Mouse (Mus musculus) midbrain, embryonic 16.5 days (tissue): ENCODE measurements at regions not wholly inside any gene's neighbourhood (a gene's known extent, or its start where the extent isn't known, plus 50 kb on each side); places are given as distances from the start of the nearest gene placed in this dataset.

ENCODE experiments used
- ATAC-seq: fragments of 200-750 bp; cut with Nextera tagmentation; 2 replicates; pipeline ENCODE4 v1.8.0; 2017; ENCODE audit warnings: moderate TSS enrichment
- H3K27ac ChIP-seq: fragments of 300-500 bp; sonication (generic); 2 replicates; pipeline ENCODE4 v1.5.1; 2014; ENCODE audit warnings: mild to moderate bottlenecking, low read length, mixed read lengths
- H3K27me3 ChIP-seq: fragments of 300-500 bp; sonication (generic); 2 replicates; pipeline ENCODE4 v1.6.1; 2014; ENCODE audit warnings: low read depth, low read length, mixed read lengths; ENCODE audit not compliant: control insufficient read depth, insufficient read depth
- H3K36me3 ChIP-seq: fragments of 300-500 bp; sonication (generic); 2 replicates; pipeline ENCODE4 v1.6.1; 2014; ENCODE audit warnings: mild to moderate bottlenecking, low read length, moderate library complexity, mixed read lengths; ENCODE audit not compliant: control insufficient read depth, insufficient read depth
- H3K4me1 ChIP-seq: fragments of 300-500 bp; sonication (generic); 2 replicates; pipeline ENCODE4 v1.6.1; 2014; ENCODE audit warnings: mild to moderate bottlenecking, low read length, mixed read lengths; ENCODE audit not compliant: control insufficient read depth, insufficient read depth
- H3K4me2 ChIP-seq: fragments of 300-500 bp; sonication (generic); 2 replicates; pipeline ENCODE4 v1.6.1; 2014; ENCODE audit warnings: mild to moderate bottlenecking, low read length, mixed read lengths
- H3K4me3 ChIP-seq: fragments of 300-500 bp; sonication (generic); 2 replicates; pipeline ENCODE4 v1.5.1; 2014; ENCODE audit warnings: low read depth, mild to moderate bottlenecking, low read length, moderate library complexity, mixed read lengths
- H3K9ac ChIP-seq: fragments of 300-500 bp; sonication (generic); 2 replicates; pipeline ENCODE4 v1.6.1; 2014; ENCODE audit warnings: low read depth, low read length, mixed read lengths
- H3K9me3 ChIP-seq: fragments of 300-500 bp; sonication (generic); replicated peaks from 2 replicates; pipeline ENCODE4 v1.6.1; 2014; ENCODE audit warnings: mild to moderate bottlenecking, low read length, mixed read lengths; ENCODE audit not compliant: control insufficient read depth, poor library complexity, severe bottlenecking
- WGBS: fragments of 180-500 bp; shearing (Covaris S2); extraction: QIAGEN DNeasy Blood & Tissue Kit; methylation state at CpG from one replicate; pipeline ENCODE4 v1.1.7; 2014; 5-methylcytosine and 5-hydroxymethylcytosine counted together

DNA sequence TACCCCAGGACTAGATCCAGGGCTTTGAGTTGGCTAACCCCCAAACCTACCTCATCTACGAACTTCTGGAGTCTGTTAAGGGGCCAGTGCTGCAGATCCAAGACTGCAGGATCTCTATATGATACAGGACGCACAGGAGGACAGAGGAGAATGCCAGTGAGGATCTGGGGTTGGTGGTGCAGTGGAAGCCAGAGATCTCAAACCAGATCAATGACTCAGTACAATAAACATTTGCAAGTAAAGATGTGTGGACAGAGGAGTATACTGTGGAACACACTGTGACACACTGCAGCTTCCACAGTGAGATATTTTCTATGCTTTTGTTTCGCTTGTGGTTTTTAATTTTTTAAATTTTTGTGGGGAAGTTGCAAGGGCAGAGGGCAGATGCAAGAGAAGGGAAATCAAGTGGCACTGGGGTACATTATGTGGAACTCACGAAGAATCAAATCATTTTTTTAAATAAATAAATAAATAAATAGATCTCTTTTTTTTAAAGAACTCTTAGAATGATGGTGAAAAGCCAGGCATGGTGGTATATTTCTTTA lies 227.8 kb downstream of the Tm4sf1 start:
- ATAC-seq, result no peak
- Histone ChIP-seq H3K4me1 (no peaks in the 10 kb centered on the region), H3K36me3 (no peaks in the 10 kb centered on the region), H3K27ac (no peak overlapping the region), H3K4me2 (no peak overlapping the region), H3K9ac (no peak overlapping the region), H3K27me3 (no peaks in the 10 kb centered on the region), H3K4me3 (no peak overlapping the region), H3K9me3 (no peaks in the 10 kb centered on the region)
- WGBS, result 85% methylated on average over 4 of the region's 4 CpGs

DNA sequence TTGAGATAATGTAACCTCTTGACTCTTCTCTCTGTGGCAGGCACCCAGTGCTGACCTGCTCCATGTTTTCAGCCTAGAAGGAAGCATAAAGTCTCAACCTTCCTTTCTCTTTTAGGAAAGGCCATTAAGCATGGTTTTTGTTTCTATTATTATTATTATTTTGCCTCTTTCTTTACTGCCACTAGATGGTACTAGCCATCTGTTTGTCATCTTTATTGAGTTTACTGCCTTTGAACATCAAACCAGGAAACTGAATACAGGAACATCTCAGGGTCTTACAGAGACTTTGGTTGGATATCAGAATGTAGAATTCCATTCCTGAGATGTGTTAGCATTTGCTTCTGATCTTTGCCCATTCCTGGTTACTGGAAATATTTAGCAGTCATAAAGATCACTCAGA lies 268.8 kb downstream of the Tm4sf1 start:
- Histone ChIP-seq H3K4me3 (no peak overlapping the region), H3K27ac (no peak overlapping the region), H3K4me2 (no peak overlapping the region), H3K9me3 (no peaks in the 10 kb centered on the region), H3K9ac (no peak overlapping the region), H3K27me3 (no peaks in the 10 kb centered on the region), H3K36me3 (no peaks in the 10 kb centered on the region), H3K4me1 (no peaks in the 10 kb centered on the region)
- no peak for ATAC-seq

DNA sequence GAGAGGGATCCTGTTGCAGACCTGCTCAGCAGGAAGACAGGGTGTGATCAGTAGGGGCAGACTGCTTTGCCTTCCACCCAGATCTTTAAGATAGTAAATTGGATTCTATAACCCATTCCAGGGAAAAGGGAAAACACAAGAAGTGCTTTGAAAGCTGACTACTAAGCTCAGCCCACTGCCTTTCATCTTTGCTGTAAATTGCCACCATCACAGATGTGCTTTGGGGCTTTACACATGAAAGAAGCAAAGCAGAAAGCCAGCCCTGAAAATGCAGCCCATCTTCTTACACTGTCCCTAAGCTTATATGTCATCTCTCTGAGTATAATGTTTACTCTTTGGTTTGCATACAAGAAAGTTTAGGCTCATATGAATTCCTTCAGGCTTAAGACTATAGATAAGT lies 283.6 kb downstream of the Tm4sf1 start:
- H3K27me3 ChIP-seq, result no peaks in the 10 kb centered on the region
- no peak for ATAC-seq
- H3K36me3 ChIP-seq, result no peaks in the 10 kb centered on the region
- no peak overlapping the region for H3K4me3 ChIP-seq
- no peaks in the 10 kb centered on the region for H3K4me1 ChIP-seq
- H3K4me2 ChIP-seq, result no peak overlapping the region
- no peak overlapping the region for H3K27ac ChIP-seq
- no peak overlapping the region for H3K9ac ChIP-seq
- no peaks in the 10 kb centered on the region for H3K9me3 ChIP-seq

DNA sequence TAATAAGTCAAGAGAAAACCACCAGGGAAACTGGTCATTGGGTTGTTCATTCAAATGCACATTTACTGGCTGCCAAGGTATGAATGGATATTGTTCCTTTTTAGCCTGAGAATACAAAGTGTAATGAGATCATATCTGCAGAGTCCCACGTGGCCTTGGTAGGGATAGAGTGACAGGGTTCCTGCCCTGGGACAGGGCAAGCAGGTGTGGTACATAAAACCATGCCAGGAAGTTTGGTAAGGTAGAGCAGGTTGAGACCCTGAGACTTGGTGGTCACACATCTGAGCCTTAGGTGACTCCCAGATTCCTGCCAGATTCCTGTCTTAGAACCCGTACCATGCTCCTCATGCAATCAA lies 320.5 kb downstream of the Tm4sf1 start:
- no peak overlapping the region for H3K9ac ChIP-seq
- WGBS, result 54% methylated on average over 2 of the region's 2 CpGs
- peaks cover 6% of the 10 kb centered on the region for H3K4me1 ChIP-seq
- no peak overlapping the region for H3K4me2 ChIP-seq
- H3K27ac ChIP-seq, result no peak overlapping the region; the same call in none of the 2 replicates
- H3K9me3 ChIP-seq, result no peaks in the 10 kb centered on the region
- no peaks in the 10 kb centered on the region for H3K27me3 ChIP-seq
- H3K4me3 ChIP-seq, result no peak overlapping the region
- ATAC-seq, result peak; percentile 77
- no peaks in the 10 kb centered on the region for H3K36me3 ChIP-seq

DNA sequence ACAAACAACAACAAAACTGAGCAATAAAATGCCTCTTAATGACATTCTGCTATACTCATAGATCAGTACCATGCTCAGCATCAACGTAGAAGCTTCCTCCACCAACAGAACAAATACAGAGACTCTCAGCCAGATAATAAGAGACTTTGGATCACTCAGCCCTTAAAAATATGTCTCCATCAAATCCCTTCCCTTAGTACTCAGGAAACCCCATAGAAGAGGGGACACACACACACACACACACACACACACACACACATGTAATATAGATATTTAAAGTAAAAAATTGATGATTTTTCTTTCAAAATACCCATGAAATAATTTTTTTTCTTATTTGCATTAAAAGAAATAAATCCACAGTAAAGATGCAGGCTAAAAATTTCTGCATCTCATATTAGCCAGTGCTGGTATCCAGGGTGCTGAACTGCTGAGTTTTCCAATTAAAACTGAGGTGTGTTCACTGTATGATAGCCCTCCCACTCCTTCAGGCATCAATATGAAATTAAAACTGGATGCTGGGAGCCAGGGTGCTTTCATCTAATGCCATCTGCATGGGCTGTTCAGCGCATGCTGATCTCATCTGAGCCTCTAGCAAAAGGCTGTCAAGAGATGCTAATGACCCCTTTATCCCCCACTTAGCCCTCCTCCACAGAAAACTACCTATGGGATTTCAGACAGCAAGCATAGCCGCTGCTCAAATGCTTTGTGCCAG lies 321.0 kb downstream of the Tm4sf1 start:
- peak overlapping the region; percentile 49 for H3K27ac ChIP-seq
- no peaks in the 10 kb centered on the region for H3K9me3 ChIP-seq
- no peak overlapping the region for H3K4me3 ChIP-seq
- H3K9ac ChIP-seq, result no peak overlapping the region
- H3K27me3 ChIP-seq, result no peaks in the 10 kb centered on the region
- ATAC-seq, result peak; percentile 95
- H3K36me3 ChIP-seq, result no peaks in the 10 kb centered on the region
- H3K4me2 ChIP-seq, result no peak overlapping the region
- peaks cover 6% of the 10 kb centered on the region for H3K4me1 ChIP-seq
- 25% methylated on average over 3 of the region's 3 CpGs for WGBS

DNA sequence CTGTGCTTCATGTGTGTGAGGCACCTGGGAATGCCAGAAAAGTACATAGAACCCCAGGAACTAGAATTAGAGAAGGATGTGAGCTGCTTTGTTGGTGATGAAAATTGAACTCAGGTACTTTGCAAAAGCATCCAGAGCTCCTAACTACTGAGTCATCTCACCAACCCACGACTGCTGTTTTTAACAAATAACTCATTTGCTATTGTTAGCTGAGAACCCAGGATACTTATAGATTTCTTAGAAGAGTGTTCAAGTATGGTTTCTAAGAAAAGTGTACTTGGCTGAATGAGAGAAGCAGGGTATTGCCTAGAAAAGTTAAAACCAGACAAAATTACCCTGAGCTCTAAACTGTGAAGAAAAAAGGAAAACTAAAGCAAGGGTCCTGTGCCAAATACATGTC lies 335.8 kb downstream of the Tm4sf1 start:
- no peak overlapping the region for H3K4me3 ChIP-seq
- H3K27me3 ChIP-seq, result no peaks in the 10 kb centered on the region
- ATAC-seq, result no peak
- no peaks in the 10 kb centered on the region for H3K9me3 ChIP-seq
- H3K36me3 ChIP-seq, result no peaks in the 10 kb centered on the region
- no peak overlapping the region for H3K27ac ChIP-seq
- 78% methylated on average over 1 of the region's 1 CpGs for WGBS
- H3K4me1 ChIP-seq, result peaks cover 3% of the 10 kb centered on the region; the same call in 1 of the 2 replicates
- H3K9ac ChIP-seq, result no peak overlapping the region
- H3K4me2 ChIP-seq, result no peak overlapping the region

DNA sequence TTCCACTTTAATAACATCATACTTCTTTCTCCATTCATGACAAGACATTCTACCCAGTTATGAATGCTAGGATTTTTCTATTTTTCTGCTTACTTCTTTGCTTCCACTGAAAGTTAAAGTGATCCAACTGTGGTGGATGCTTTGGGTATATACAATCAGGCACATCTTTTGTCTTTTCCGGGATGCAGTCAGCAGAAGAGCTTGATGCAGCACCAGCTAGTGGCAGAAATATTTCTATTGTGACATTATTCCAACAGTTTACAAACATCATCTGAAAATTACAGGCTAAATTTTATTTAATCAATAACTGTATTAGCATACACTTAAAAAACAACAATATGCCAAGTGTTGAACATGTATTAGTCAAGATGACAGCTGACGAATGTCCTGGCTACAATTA lies 336.3 kb downstream of the Tm4sf1 start:
- Histone ChIP-seq H3K27ac (no peak overlapping the region), H3K4me3 (no peak overlapping the region), H3K4me2 (no peak overlapping the region), H3K4me1 (peaks cover 3% of the 10 kb centered on the region; the same call in 1 of the 2 replicates), H3K9me3 (no peaks in the 10 kb centered on the region), H3K36me3 (no peaks in the 10 kb centered on the region), H3K9ac (no peak overlapping the region), H3K27me3 (no peaks in the 10 kb centered on the region)
- ATAC-seq, result no peak
- 84% methylated on average over 2 of the region's 2 CpGs for WGBS

DNA sequence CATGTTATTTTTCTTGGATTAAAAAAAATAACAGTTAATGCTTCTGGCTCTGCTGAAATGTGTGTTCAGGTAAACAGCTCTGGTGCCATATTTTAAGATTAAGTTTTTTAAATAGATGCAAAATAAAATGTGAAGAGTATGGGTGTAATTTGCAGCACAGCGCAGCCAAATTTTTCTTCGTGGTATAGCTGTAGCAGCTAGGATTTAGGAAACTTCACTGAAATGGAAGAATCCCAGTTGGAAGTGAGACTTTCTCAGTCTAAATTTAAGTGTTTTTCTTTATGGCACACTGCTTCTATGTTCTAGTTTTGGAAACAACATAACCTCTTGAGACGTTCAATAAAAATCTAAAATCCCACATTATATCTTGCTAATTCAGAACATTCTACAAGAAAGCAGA lies 337.6 kb downstream of the Tm4sf1 start:
- H3K9me3 ChIP-seq, result no peaks in the 10 kb centered on the region
- no peak overlapping the region for H3K9ac ChIP-seq
- H3K36me3 ChIP-seq, result no peaks in the 10 kb centered on the region
- H3K4me1 ChIP-seq, result peaks cover 3% of the 10 kb centered on the region; the same call in 1 of the 2 replicates
- ATAC-seq, result no peak
- H3K27me3 ChIP-seq, result no peaks in the 10 kb centered on the region
- 94% methylated on average over 3 of the region's 3 CpGs for WGBS
- H3K27ac ChIP-seq, result no peak overlapping the region
- H3K4me2 ChIP-seq, result no peak overlapping the region
- H3K4me3 ChIP-seq, result no peak overlapping the region

DNA sequence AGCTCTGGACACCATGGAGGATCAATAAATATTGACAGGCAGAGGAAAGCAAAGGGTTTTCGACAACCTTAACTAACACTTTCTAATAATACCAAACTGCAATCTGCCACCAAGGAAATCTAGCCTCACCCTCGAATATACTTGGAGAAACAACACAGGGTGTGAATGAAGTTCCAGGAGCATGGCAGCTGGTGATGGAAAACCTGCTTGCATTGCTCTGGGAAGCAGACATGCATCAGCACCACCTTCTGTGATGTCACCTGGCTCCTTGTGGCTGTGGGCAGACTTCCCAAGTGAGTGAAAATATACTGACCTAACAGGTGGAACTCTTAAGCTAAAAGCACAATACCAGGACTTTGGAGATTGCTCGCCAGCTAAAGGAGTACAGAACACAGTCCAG lies 338.5 kb downstream of the Tm4sf1 start:
- Histone ChIP-seq H3K27me3 (no peaks in the 10 kb centered on the region), H3K9ac (no peak overlapping the region), H3K9me3 (no peaks in the 10 kb centered on the region), H3K4me2 (no peak overlapping the region), H3K27ac (0 out of 2 replicates have a peak overlapping the region, but pooled peaks have one; percentile 22), H3K4me3 (no peak overlapping the region), H3K36me3 (no peaks in the 10 kb centered on the region), H3K4me1 (peaks cover 3% of the 10 kb centered on the region; the same call in 1 of the 2 replicates)
- 71% methylated on average over 3 of the region's 3 CpGs for WGBS
- 0 out of 2 replicates have a peak, but pooled peaks have one; percentile 12 for ATAC-seq
